8 mouse cellular contexts compared by ENCODE assay signal in the genomic region with DNA sequence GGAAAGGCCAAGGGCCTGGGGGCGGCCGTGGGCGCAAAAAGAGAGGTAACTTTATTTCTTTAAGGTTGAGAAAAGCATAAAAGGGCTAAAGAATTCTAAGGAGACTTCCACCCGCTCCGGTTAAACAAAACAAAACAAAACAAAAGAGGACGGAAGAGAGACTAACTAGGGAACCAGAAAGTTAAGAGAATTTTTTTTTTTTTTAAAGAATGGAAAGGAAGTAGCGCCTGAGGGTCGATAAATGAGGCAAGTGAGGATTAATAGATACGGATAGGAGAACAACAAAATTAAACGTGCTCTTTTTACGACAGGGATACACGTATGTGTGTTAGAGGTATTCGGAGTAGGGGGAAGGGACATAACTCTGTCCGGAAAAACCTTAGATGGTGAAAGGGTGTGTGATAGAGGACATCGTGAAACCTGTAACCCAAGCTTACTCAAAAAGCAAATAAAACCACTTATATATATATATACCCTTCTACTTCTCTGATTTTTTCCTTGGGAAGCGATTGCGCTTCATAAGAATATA. TPM values are rescaled to one million over a fixed set of nuclear protein-coding genes. Genes with fewer than 3 reads are reported as not detected.
DNase-seq lines count a peak whose midpoint lies in the region; ATAC-seq and TF ChIP-seq lines count a peak whose summit lies in the region.

No protein-coding gene starts in this region.

- H3K27ac ChIP-seq in ES-E14 (ENCODE audit: insufficient read depth, low read depth, low read length, poor library complexity, severe bottlenecking): no peak overlapping the region; the same call in 1 of the 2 replicates
- peak overlapping the region; percentile 80 for H3K27ac ChIP-seq in forebrain, embryonic 16.5 days (ENCODE audit: low read length)
- peak overlapping the region; percentile 89 for H3K27ac ChIP-seq in liver, postnatal 0 days (ENCODE audit: low read depth)

- WGBS in forebrain, embryonic 16.5 days: 6% methylated on average over 17 of the region's 17 CpGs
- WGBS in liver, postnatal 0 days (ENCODE audit: insufficient replicate concordance): 5% methylated on average over 17 of the region's 17 CpGs

- peak overlapping the region; percentile 84 to 98 for H3K4me3 ChIP-seq in ES-E14 (ENCODE audit: insufficient read depth in 1 of 2, low read depth in 1 of 2, low read length in 2 of 2, poor library complexity in 1 of 2, severe bottlenecking in 1 of 2)
- H3K4me3 ChIP-seq in forebrain, embryonic 16.5 days (replicated peaks; ENCODE audit: low read length): peak overlapping the region; percentile 69
- H3K4me3 ChIP-seq in liver, postnatal 0 days (ENCODE audit: low read depth, low read length): peak overlapping the region; percentile 61

- no peak for ATAC-seq in forebrain, embryonic 16.5 days
- ATAC-seq in liver, postnatal 0 days: no peak
- no peak for ATAC-seq in activated CD4-positive, CD25-positive, alpha-beta regulatory T cell, adult 4 months

- in situ Hi-C loops in ES-E14 (cut with MboI; ENCODE audit: low sequenced_read_pairs in 2 of 2, unreplicated experiment in 2 of 2): no loop called here

- TF ChIP-seq EP300 in liver, postnatal 0 days (IDR thresholded peaks at IDR 0.05; ENCODE audit: low read depth): no peak

- H3K4me2 ChIP-seq in forebrain, embryonic 16.5 days (ENCODE audit: low read length): peak overlapping the region; percentile 70
- peak overlapping the region; percentile 82 for H3K4me2 ChIP-seq in liver, postnatal 0 days (ENCODE audit: low read depth, low read length)

- DNase-seq in embryo, embryonic 10 days (ENCODE audit: low spot score): peak; percentile 43
- no peak for DNase-seq in embryo, embryonic 9.5 days (ENCODE audit: extremely low spot score)
- no peak for DNase-seq in ES-E14 (ENCODE audit: low read depth, low spot score)
- no peak for DNase-seq in liver, postnatal 0 days
- DNase-seq in ovary, postnatal 14 days (ENCODE audit: low spot score): no peak
- DNase-seq in kidney, adult 11 months: no peak

- H3K36me3 ChIP-seq in ES-E14 (ENCODE audit: control insufficient read depth, insufficient read depth, low read length, poor library complexity, severe bottlenecking): peaks cover 4% of the 10 kb centered on the region
- peaks cover 5% of the 10 kb centered on the region; the same call in 1 of the 2 replicates for H3K36me3 ChIP-seq in forebrain, embryonic 16.5 days (ENCODE audit: control insufficient read depth, insufficient read depth)
- peaks cover 19% of the 10 kb centered on the region for H3K36me3 ChIP-seq in liver, postnatal 0 days (replicated peaks; ENCODE audit: insufficient read depth, low read length)

- H3K4me1 ChIP-seq in ES-E14 (ENCODE audit: control insufficient read depth in 2 of 2, insufficient read depth in 2 of 2, low read length in 2 of 2, poor library complexity in 1 of 2): no peaks in the 10 kb centered on the region
- H3K4me1 ChIP-seq in forebrain, embryonic 16.5 days (replicated peaks; ENCODE audit: control insufficient read depth, insufficient read depth, low read length): peaks cover 20% of the 10 kb centered on the region
- peaks cover 12% of the 10 kb centered on the region; the same call in 1 of the 2 replicates for H3K4me1 ChIP-seq in liver, postnatal 0 days (ENCODE audit: insufficient read depth)

- H3K9ac ChIP-seq in ES-E14 (ENCODE audit: insufficient read depth, low read depth, low read length, poor library complexity, severe bottlenecking): peak overlapping the region; percentile 86
- peak overlapping the region; percentile 47 for H3K9ac ChIP-seq in forebrain, embryonic 16.5 days (replicated peaks; ENCODE audit: low read depth, low read length)
- peak overlapping the region; percentile 90 for H3K9ac ChIP-seq in liver, postnatal 0 days (replicated peaks)

- no peaks in the 10 kb centered on the region for H3K9me3 ChIP-seq in ES-E14 (ENCODE audit: control insufficient read depth, insufficient read depth, low read depth, low read length)
- H3K9me3 ChIP-seq in forebrain, embryonic 16.5 days (ENCODE audit: control insufficient read depth, low read length): no peaks in the 10 kb centered on the region
- H3K9me3 ChIP-seq in liver, postnatal 0 days (ENCODE audit: low read length): no peaks in the 10 kb centered on the region

- TF ChIP-seq CTCF in liver, postnatal 0 days (IDR thresholded peaks at IDR 0.05; ENCODE audit: low read depth): no peak

- H3K27me3 ChIP-seq in forebrain, embryonic 16.5 days (replicated peaks; ENCODE audit: control insufficient read depth, insufficient read depth, low read length): no peaks in the 10 kb centered on the region
- H3K27me3 ChIP-seq in liver, postnatal 0 days (ENCODE audit: insufficient read depth, low read length): no peaks in the 10 kb centered on the region

TF ChIP-seq in ES-E14, 5 proteins besides CTCF, POLR2A, EP300 and RAD21:
- TF ChIP-seq CHD2 (IDR thresholded peaks at IDR 0.05; ENCODE audit: low read depth, low read length) (no peak), MAFK (IDR thresholded peaks at IDR 0.05; ENCODE audit: insufficient read depth, low read depth, low read length) (no peak), ZC3H11A (IDR thresholded peaks at IDR 0.05; ENCODE audit: borderline replicate concordance, low read depth, low read length) (no peak), HCFC1 (IDR thresholded peaks at IDR 0.05; ENCODE audit: borderline replicate concordance, insufficient read depth, low read length) (no peak), ZNF384 (IDR thresholded peaks at IDR 0.05; ENCODE audit: low read depth, low read length) (no peak)

RNA-seq across cellular contexts. Expression of a gene that starts 0.4 kb away (rescaled TPM):
- 31.4 and 34.8 TPM in 2 replicates for total RNA-seq in ES-E14 (2012; rRNA removed)
- 157 and 158 TPM in 2 replicates for polyA plus RNA-seq in forebrain, embryonic 16.5 days (2015; fragmentation: Nextera tagmentation; extraction: Ambion mirVana)
- 18.1 and 18.2 TPM in 2 replicates for polyA plus RNA-seq in liver, postnatal 0 days (2015; fragmentation: Nextera tagmentation; extraction: Ambion mirVana)
- 10 to 100 TPM; 21.7 to 27.2 TPM for polyA plus RNA-seq in activated CD4-positive, CD25-positive, alpha-beta regulatory T cell, adult 4 months (2017; shearing (Covaris generic))

RNA-seq across cellular contexts. Expression of a gene that starts 0.5 kb away (rescaled TPM):
- 10.9 and 12.5 TPM in 2 replicates for total RNA-seq in ES-E14 (2012; rRNA removed)
- 28.9 and 29.1 TPM in 2 replicates for polyA plus RNA-seq in forebrain, embryonic 16.5 days (2015; fragmentation: Nextera tagmentation; extraction: Ambion mirVana)
- polyA plus RNA-seq in liver, postnatal 0 days (2015; fragmentation: Nextera tagmentation; extraction: Ambion mirVana): 4.8 and 5.1 TPM in 2 replicates
- 10 to 100 TPM; 29.3 to 30.8 TPM for polyA plus RNA-seq in activated CD4-positive, CD25-positive, alpha-beta regulatory T cell, adult 4 months (2017; shearing (Covaris generic))
